Mouse (Mus musculus) thymus, adult 2 months (tissue): ENCODE results near the gene Dtnbp1. TPM values are rescaled to one million over a fixed set of nuclear protein-coding genes. Genes with fewer than 3 reads are reported as not detected.

Source experiments
- DNase-seq: peaks from one replicate; pipeline ENCODE4 v3.0.0; 2021
- H3K27ac ChIP-seq: fragments of 200-500 bp; 2 replicates; pipeline ENCODE4 v1.5.1; 2012; ENCODE audit warnings: low read length, control low read depth; ENCODE audit not compliant: control insufficient read depth, insufficient read depth
- H3K27me3 ChIP-seq: fragments of 200-500 bp; 2 replicates; pipeline ENCODE4 v1.6.1; 2012; ENCODE audit warnings: mild to moderate bottlenecking, low read length, moderate library complexity, mixed read lengths; ENCODE audit not compliant: control insufficient read depth, insufficient read depth
- H3K36me3 ChIP-seq: fragments of 200-500 bp; 2 replicates; pipeline ENCODE4 v1.6.1; 2012; ENCODE audit warnings: mild to moderate bottlenecking, low read length, moderate library complexity; ENCODE audit not compliant: control insufficient read depth, insufficient read depth
- H3K4me1 ChIP-seq: fragments of 200-500 bp; replicated peaks from 2 replicates; pipeline ENCODE4 v1.6.1; 2012; ENCODE audit warnings: low read length; ENCODE audit not compliant: control insufficient read depth, insufficient read depth
- H3K4me3 ChIP-seq: fragments of 200-500 bp; 2 replicates; pipeline ENCODE4 v1.5.1; 2012; ENCODE audit warnings: mild to moderate bottlenecking, low read length, control low read depth, moderate library complexity; ENCODE audit not compliant: control insufficient read depth, insufficient read depth
- CTCF ChIP-seq: fragments of 200-500 bp; IDR thresholded peaks from 2 replicates; pipeline ENCODE4 v1.5.1; 2012; ENCODE audit warnings: mild to moderate bottlenecking, control low read depth, low read length, moderate library complexity, borderline replicate concordance; ENCODE audit not compliant: control insufficient read depth, poor library complexity, insufficient read depth; ENCODE audit errors: extremely low read depth
- POLR2A ChIP-seq: fragments of 200-500 bp; IDR thresholded peaks from 2 replicates; pipeline ENCODE4 v1.6.1; 2012; ENCODE audit warnings: mild to moderate bottlenecking, low read length, control low read depth, moderate library complexity; ENCODE audit not compliant: control insufficient read depth, poor library complexity, insufficient read depth; ENCODE audit errors: extremely low read depth
- WGBS: fragments of 180-500 bp; shearing (Covaris S2); methylation state at CpG from one replicate; pipeline ENCODE4 v1.1.7; 2018; 5-methylcytosine and 5-hydroxymethylcytosine counted together
- polyA plus RNA-seq: library from polyadenylated mRNA; depleted of rRNA; stranded (reverse); fragments of >200 nt; gene quantifications from 2 replicates; pipeline ENCODE4 v1.2.3, GENCODE M21; 2012

Dtnbp1 gene
- polyA plus RNA-seq, 1 experiment, result 70.6 TPM

DNA sequence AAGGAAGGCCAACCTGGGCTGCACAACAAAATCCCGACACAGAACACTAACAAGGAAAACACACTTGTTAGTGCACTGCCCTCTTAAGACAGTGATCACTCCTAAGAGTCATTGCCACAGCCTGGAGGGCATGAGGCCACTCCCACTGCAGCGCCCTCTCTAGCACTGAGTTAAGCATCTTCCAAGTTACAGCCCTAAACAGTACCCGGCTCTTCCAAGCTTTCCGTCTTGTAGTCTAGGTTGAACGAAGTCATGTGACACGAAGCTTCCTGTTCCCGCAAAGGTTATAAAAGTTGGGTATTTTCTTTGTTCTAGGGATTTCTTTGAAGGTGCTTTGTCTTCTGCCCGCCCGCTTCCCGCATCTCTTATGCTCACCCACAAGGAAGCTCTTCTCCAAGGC lies 22.9 kb upstream of the Dtnbp1 start:
- Histone ChIP-seq H3K27me3 (no peaks in the 10 kb centered on the region), H3K27ac (no peak overlapping the region), H3K4me3 (no peak overlapping the region), H3K36me3 (no peaks in the 10 kb centered on the region), H3K4me1 (no peaks in the 10 kb centered on the region)
- DNase-seq, result no peak
- 86% methylated on average over 10 of the region's 10 CpGs for WGBS
- TF ChIP-seq CTCF (no peak), POLR2A (no peak)

DNA sequence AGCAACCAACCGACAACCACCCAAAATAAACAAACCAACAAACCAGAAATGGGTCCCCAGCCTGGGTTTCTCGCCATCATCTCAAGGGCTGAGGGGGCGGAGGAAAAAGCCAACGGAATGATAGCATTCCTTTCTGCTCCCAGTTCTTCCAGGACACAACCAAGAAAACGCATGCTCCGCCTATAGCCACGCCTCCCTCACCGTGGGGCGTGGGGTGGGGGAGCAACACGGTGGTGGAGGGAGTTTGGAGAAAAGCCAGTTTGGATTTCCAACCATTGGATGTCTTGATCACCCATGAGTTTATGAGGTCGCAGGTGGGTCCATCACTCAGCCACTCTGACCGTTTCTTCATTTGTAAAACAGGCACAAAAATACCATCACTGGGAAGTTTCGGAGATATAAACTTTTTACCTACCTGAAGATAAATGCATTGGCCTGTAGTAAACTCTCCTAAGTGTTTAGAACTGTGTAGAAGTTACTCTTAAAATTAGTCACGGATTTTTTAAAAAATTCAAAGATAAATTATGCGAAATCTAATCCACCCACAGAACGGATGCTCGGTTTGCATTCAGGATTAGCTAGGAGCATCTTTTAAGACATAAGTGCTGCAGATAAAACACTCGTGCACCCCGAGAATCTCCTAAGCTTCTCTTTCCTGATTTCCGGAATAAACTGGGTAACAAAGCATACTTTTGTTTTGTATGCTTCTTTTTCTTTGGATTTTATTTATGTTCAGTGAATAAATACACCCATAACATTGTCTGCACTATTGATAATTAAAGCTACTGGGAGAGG lies 21.6 kb upstream of the Dtnbp1 start:
- DNase-seq, result no peak
- no peaks in the 10 kb centered on the region for H3K36me3 ChIP-seq
- WGBS, result 90% methylated on average over 20 of the region's 20 CpGs
- H3K4me3 ChIP-seq, result no peak overlapping the region
- no peak overlapping the region for H3K27ac ChIP-seq
- H3K27me3 ChIP-seq, result no peaks in the 10 kb centered on the region
- TF ChIP-seq CTCF (no peak), POLR2A (no peak)
- H3K4me1 ChIP-seq, result no peaks in the 10 kb centered on the region

GRCm38 (mm10) chr13:45008150-45008549 lies 6.2 kb upstream of the Dtnbp1 start:
- no peak overlapping the region for H3K27ac ChIP-seq
- H3K27me3 ChIP-seq, result no peaks in the 10 kb centered on the region
- no peak for TF ChIP-seq POLR2A
- no peak for TF ChIP-seq CTCF
- 95% methylated on average over 7 of the region's 7 CpGs for WGBS
- no peaks in the 10 kb centered on the region for H3K36me3 ChIP-seq
- no peak overlapping the region for H3K4me3 ChIP-seq
- no peaks in the 10 kb centered on the region for H3K4me1 ChIP-seq
- peak; percentile 62 for DNase-seq

- no peaks in the 10 kb centered on the region for H3K36me3 ChIP-seq
- H3K27ac ChIP-seq, result no peak overlapping the region
- no peaks in the 10 kb centered on the region for H3K27me3 ChIP-seq
- peaks cover under 1% of the 10 kb centered on the region; the same call in 1 of the 2 replicates for H3K4me1 ChIP-seq
- no peak overlapping the region for H3K4me3 ChIP-seq
- TF ChIP-seq CTCF (no peak), POLR2A (no peak)
- 94% methylated on average over 6 of the region's 6 CpGs for WGBS
- DNase-seq, result no peak
Observed at GRCm38 (mm10) chr13:45007726-45008125, 5.8 kb upstream of the Dtnbp1 start.

DNA sequence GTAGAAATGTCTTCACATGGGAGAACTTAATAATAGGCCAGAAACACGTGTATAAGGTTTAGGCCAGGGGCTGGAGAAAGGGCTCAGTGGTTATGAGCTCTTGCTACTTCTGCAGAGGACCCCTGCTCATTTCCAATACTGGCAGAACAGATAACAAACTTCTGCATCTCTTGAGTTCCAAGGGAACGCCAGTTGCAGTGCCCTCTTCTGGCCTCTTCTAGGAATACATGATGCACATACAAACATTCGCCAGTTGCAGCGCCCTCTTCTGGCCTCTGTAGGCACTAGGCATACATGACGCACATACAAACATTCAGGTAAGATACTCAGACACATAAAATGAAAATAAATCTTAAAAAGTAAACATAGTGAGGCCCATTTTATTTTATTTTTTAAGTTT lies 4.5 kb upstream of the Dtnbp1 start:
- no peak overlapping the region for H3K4me3 ChIP-seq
- no peaks in the 10 kb centered on the region for H3K36me3 ChIP-seq
- 73% methylated on average over 5 of the region's 5 CpGs for whole genome bisulfite sequencing
- no peaks in the 10 kb centered on the region for H3K27me3 ChIP-seq
- DNase-seq, result no peak
- no peak overlapping the region for H3K27ac ChIP-seq
- TF ChIP-seq POLR2A, result no peak
- TF ChIP-seq CTCF, result no peak
- peaks cover 6% of the 10 kb centered on the region; the same call in 1 of the 2 replicates for H3K4me1 ChIP-seq

DNA sequence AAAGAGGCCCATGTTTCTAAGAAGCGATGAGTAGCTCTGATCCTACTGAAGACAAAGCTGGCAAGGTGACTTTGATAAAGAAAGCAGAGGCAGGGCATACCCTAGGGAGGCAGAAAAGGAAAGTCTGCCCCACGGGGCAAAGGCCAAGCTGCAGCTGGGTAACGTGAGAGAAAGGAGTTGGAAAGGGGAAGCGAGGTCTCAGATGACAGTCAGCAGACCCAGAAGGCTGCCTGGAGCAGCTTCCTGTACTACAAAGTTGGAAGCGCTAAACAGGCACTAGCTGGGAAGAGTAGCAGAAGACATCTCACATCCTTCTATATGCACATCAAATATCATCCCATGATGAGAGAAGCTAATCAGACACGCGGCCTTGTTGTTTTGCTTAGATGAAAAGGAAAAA lies 3.9 kb upstream of the Dtnbp1 start:
- DNase-seq, result no peak
- Histone ChIP-seq H3K27me3 (no peaks in the 10 kb centered on the region), H3K4me3 (no peak overlapping the region), H3K36me3 (no peaks in the 10 kb centered on the region), H3K27ac (no peak overlapping the region), H3K4me1 (peaks cover 9% of the 10 kb centered on the region; the same call in 1 of the 2 replicates)
- WGBS, result 30% methylated on average over 7 of the region's 7 CpGs
- TF ChIP-seq CTCF (no peak), POLR2A (no peak)
